Mouse (Mus musculus): Measurements from ENCODE around the gene Trim43c. TPM values are rescaled to one million over a fixed set of nuclear protein-coding genes. Genes with fewer than 3 reads are reported as not detected.
"Not testable (repeated sequence)": the region's sequence is repeated elsewhere in the genome, so short reads cannot be mapped to it uniquely, and the experiment has no call there.

Trim43c gene
- not detected in 2 replicates for polyA plus RNA-seq (2015; fragmentation: Nextera tagmentation; extraction: Ambion mirVana)

DNA sequence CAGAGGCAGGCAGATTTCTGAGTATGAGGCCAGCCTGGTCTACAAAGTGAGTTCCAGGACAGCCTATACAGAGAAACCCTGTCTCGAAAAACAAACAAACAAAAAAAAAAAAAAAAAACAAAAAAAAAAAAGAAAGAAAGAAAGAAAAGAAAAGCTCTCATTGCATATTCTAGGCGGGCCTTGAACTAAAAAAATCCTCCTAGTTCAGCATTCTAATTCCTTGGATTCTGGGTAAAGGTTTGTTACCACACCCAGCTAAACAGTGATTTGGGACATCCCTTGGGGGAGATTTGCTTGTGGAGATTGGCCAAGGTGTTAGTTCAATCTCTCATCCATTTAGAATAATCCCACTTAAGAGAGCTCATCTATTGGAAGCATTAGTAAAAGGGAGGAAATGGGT, at the start of gene Trim43c:
TSS of gene Trim43c (plus strand) at position 301 of the 400 bp plus-strand sequence.
- not testable (repeated sequence) for H3K9me3 ChIP-seq (ENCODE audit: low read length); H3K36me3 ChIP-seq (ENCODE audit: insufficient read depth, low read length); H3K4me2 ChIP-seq (replicated peaks; ENCODE audit: low read depth, low read length); H3K4me3 ChIP-seq (ENCODE audit: low read depth, low read length); H3K27ac ChIP-seq (ENCODE audit: low read length); ATAC-seq; H3K4me1 ChIP-seq (ENCODE audit: insufficient read depth, low read depth, low read length); H3K27me3 ChIP-seq (replicated peaks; ENCODE audit: insufficient read depth, low read length); H3K9ac ChIP-seq (replicated peaks; ENCODE audit: low read depth); DNase-seq (ENCODE audit: low spot score)
- WGBS: 60% methylated on average over 2 of the region's 2 CpGs

DNA sequence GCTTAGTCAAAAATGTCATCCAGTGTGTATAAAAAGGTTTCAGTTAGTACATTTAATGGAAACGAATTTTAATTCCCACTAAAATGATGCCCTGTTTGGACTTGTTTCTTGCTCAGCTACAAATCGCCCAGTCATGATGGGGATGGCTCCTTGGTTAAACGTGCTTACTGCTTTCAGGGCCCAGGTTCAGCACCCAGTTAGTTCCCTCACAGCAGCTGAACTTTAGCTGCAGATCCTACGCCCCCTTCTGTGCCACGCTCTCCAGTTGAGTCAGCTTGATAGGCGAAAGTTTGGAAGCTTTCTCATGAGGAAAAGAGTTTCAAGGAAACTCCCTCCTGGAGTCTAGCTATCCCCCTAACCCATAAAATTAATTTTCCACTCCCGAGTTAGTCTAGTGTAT, 14.1 kb downstream of the Trim43c start:
- H3K9ac ChIP-seq (replicated peaks; ENCODE audit: low read depth); DNase-seq (ENCODE audit: low spot score); H3K4me3 ChIP-seq (ENCODE audit: low read depth, low read length); H3K27me3 ChIP-seq (replicated peaks; ENCODE audit: insufficient read depth, low read length); H3K9me3 ChIP-seq (ENCODE audit: low read length); H3K36me3 ChIP-seq (ENCODE audit: insufficient read depth, low read length); H3K4me2 ChIP-seq (replicated peaks; ENCODE audit: low read depth, low read length); H3K27ac ChIP-seq (ENCODE audit: low read length); ATAC-seq; H3K4me1 ChIP-seq (ENCODE audit: insufficient read depth, low read depth, low read length): not testable (repeated sequence)
- 79% methylated on average over 6 of the region's 7 CpGs for WGBS

DNA sequence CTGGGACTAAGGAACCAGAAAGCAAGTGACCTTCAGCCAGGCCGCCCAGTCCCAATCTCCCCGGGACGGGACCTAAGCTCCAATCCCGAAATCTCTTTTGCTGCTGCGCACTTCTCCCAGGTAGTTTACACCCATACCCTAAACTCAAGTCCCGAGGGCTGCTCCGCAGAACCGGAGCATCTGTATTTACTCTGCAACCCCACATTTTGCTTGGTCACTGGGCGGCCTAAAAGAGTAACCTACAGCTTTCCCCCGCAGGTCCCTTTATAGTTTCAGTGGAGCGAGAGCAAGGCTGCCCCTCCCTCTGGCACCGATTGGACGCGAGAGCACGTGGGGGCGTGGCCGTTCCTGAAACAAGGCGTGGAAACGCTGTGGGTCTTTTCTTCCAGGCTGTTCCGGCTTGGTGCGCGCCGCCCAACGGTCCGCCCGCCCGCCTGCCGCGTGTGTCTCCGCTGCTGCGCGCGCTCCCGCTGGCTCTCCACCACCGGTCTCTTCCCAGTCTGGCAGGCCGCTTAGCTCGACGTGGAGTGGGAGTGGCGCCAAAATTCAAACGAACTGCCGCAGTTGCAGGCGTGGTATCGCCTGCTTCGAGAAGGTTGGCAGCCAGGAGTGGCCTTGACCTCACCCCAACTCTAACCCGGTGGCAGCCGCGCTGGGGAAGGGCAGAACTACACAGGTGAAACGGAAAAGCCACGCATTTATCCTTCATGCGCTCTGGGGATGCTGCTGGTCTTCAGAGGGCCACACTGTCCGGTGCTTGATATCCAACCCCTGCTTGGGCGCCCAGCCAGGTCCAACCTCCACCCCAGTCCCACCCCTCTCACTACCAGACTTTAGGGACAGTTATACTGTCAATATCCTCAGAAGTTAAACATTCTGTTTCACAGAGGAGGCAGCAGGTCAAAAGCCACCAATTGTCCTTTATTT, 19.9 kb downstream of the Trim43c start:
- peak overlapping the region; percentile 57 for H3K4me2 ChIP-seq (replicated peaks; ENCODE audit: low read depth, low read length)
- H3K4me3 ChIP-seq (ENCODE audit: low read depth, low read length): peak overlapping the region; percentile 32
- WGBS: 5% methylated on average over 47 of the region's 52 CpGs
- H3K27me3 ChIP-seq (replicated peaks; ENCODE audit: insufficient read depth, low read length); H3K9me3 ChIP-seq (ENCODE audit: low read length); H3K27ac ChIP-seq (ENCODE audit: low read length); H3K4me1 ChIP-seq (ENCODE audit: insufficient read depth, low read depth, low read length); H3K36me3 ChIP-seq (ENCODE audit: insufficient read depth, low read length): not testable (repeated sequence)
- peak; percentile 93 for DNase-seq (ENCODE audit: low spot score)
- ATAC-seq: peak; percentile 99
- H3K9ac ChIP-seq (replicated peaks; ENCODE audit: low read depth): peak overlapping the region; percentile 36

Other genes with a start within 250 kb of the Trim43c start
- 52.5 and 58.2 TPM in 2 replicates for gene Mthfsl, start 118.9 kb upstream of the Trim43c start, polyA plus RNA-seq (2015; fragmentation: Nextera tagmentation; extraction: Ambion mirVana)
- gene Bcl2a1d, start 107.2 kb upstream of the Trim43c start, polyA plus RNA-seq (2015; fragmentation: Nextera tagmentation; extraction: Ambion mirVana): 18.0 and 18.2 TPM in 2 replicates
- 19.3 and 22.9 TPM in 2 replicates for gene Bcl2a1a, start 117.7 kb downstream of the Trim43c start, polyA plus RNA-seq (2015; fragmentation: Nextera tagmentation; extraction: Ambion mirVana)